Mouse (Mus musculus): ENCODE measurements around the gene Rundc3a. TPM values are rescaled to one million over a fixed set of nuclear protein-coding genes. Genes with fewer than 3 reads are reported as not detected.

Gene Rundc3a
- polyA plus RNA-seq (2021), result 12.1 TPM

- TF ChIP-seq CTCF (IDR thresholded peaks at IDR 0.05), result no peak
- in situ Hi-C loops (cut with MboI; ENCODE audit: low pct_unique_long_range_greater_than_20kb), result no loop called here
- DNase-seq (ENCODE audit: low read depth, low spot score), result no peak
- ChIA-PET CTCF (no interaction called here), POLR2A (interaction anchor here (1.4 to 1.9 kb wide), 2 partner anchors 13 to 74 kb away, joined by 4 read pairs; partner anchors contain the start of gene Ubtf)
- peak; percentile 40 for ATAC-seq
- H3K27me3 ChIP-seq, result peaks cover 14% of the 10 kb centered on the region
Measured at GRCm38 (mm10) chr11:102393238-102393634, at the start of gene Rundc3a. TSS of gene Rundc3a (plus strand) at chr11:102393403.

DNA sequence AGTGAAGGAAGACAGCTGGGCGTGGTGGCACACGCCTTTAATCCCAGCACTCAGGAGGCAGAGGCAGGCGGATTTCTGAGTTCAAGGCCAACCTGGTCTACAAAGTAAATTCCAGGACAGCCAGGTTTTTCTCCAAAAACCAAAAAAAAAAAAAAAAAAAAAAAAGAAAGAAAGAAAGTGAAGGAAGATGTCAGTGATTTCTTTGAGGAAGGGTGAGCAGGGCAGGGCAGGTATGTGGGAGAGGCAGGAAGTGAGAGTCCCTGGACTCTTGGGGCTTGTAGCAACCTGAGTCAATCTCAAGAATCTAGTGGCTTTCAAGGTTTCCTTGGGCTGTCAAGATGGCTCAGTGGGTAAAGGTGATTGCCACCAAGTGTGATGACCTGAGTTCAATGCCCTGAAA is 48.7 kb upstream of the Rundc3a start:
- H3K27me3 ChIP-seq, result no peaks in the 10 kb centered on the region
- ATAC-seq, result no peak
- CTCF ChIA-PET, result no interaction called here
- no peak for DNase-seq (ENCODE audit: low read depth, low spot score)
- in situ Hi-C loops (cut with MboI; ENCODE audit: low pct_unique_long_range_greater_than_20kb), result no loop called here
- no peak for TF ChIP-seq CTCF (IDR thresholded peaks at IDR 0.05)
- POLR2A ChIA-PET, result no interaction called here

- ChIA-PET POLR2A (no interaction called here), CTCF (no interaction called here)
- H3K27me3 ChIP-seq, result no peaks in the 10 kb centered on the region
- DNase-seq (ENCODE audit: low read depth, low spot score) (no peak), ATAC-seq (no peak)
- in situ Hi-C loops (cut with MboI; ENCODE audit: low pct_unique_long_range_greater_than_20kb), result no loop called here
- no peak for TF ChIP-seq CTCF (IDR thresholded peaks at IDR 0.05)
Measured at GRCm38 (mm10) chr11:102346926-102347325, 46.3 kb upstream of the Rundc3a start.

- in situ Hi-C loops (cut with MboI; ENCODE audit: low pct_unique_long_range_greater_than_20kb), result no loop called here
- ChIA-PET CTCF (no interaction called here), POLR2A (no interaction called here)
- TF ChIP-seq CTCF (IDR thresholded peaks at IDR 0.05), result no peak
- DNase-seq (ENCODE audit: low read depth, low spot score), result no peak
- no peak for ATAC-seq
- H3K27me3 ChIP-seq, result no peaks in the 10 kb centered on the region
Measured at GRCm38 (mm10) chr11:102347683-102348082, 45.5 kb upstream of the Rundc3a start.

DNA sequence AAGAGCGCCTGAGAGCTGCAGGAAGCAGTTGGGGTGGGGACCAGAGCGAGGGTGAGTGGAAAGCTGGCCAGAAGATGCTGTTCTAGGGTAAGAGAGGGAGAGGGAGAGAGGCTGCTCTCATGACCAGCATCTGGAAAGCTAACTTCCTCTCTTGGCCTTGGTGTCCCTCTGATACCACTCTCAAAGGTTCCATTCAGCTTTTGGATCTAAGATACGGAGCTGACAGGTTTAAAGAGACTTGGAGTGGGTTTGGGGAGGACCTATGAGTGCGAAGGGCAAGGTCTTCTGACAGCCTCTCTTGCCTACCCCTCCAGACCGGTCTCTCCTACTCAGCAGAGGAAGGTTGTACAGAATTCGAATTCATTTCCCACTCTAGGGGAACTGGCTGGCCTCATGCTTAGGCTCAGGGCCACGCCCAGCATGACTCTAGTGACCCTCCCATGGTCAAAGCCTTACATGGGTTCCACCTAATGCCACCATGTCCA is 45.1 kb upstream of the Rundc3a start:
- DNase-seq (ENCODE audit: low read depth, low spot score) (no peak), ATAC-seq (no peak)
- TF ChIP-seq CTCF (IDR thresholded peaks at IDR 0.05), result no peak
- ChIA-PET CTCF (no interaction called here), POLR2A (no interaction called here)
- in situ Hi-C loops (cut with MboI; ENCODE audit: low pct_unique_long_range_greater_than_20kb), result no loop called here
- peaks cover 4% of the 10 kb centered on the region for H3K27me3 ChIP-seq

DNA sequence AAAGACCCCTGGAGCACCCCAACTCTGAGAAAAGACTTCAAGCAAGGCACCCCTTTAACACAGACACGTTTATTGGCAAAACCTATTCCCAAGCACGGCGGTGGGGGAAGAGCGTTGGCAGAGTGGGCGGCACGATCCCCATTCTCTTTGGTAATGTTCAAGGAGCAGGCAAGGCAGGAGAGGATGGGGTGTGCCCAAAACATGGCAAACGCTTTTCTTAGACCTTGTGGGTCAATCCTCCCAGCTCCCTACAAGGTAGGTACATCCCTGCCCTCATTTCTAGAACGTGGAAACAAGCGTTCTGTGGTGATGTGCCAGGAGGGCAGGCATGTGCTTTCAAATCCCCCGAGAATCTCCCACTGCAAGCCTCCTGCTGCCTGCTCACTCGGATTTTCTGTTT is 44.4 kb upstream of the Rundc3a start:
- ChIA-PET POLR2A (no interaction called here), CTCF (no interaction called here)
- in situ Hi-C loops (cut with MboI; ENCODE audit: low pct_unique_long_range_greater_than_20kb), result no loop called here
- no peak for ATAC-seq
- no peak for TF ChIP-seq CTCF (IDR thresholded peaks at IDR 0.05)
- no peak for DNase-seq (ENCODE audit: low read depth, low spot score)
- H3K27me3 ChIP-seq, result peaks cover 10% of the 10 kb centered on the region

- in situ Hi-C loops (cut with MboI; ENCODE audit: low pct_unique_long_range_greater_than_20kb), result no loop called here
- ChIA-PET POLR2A (no interaction called here), CTCF (no interaction called here)
- no peak for TF ChIP-seq CTCF (IDR thresholded peaks at IDR 0.05)
- ATAC-seq (no peak), DNase-seq (ENCODE audit: low read depth, low spot score) (no peak)
- H3K27me3 ChIP-seq, result peaks cover 11% of the 10 kb centered on the region
Measured at GRCm38 (mm10) chr11:102349189-102349954, 43.8 kb upstream of the Rundc3a start.

DNA sequence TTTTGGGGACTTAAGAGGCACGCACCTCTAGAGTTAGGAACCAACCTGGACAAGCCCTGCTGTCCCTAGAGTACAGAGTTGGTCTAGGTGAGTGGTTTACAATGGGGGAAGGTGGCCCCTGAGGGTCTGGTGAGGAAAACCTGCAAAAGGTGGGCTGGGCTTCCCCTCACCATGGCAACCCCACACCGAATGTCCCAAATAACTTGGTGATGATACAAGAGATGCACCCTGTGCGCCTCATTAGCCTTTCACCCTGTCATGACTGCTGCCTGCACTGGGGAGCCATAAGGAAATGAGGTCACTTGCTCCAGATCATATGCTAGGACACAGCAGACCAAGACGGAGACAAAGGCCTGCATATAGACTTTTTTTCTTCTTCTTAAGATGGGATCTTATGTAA is 42.8 kb upstream of the Rundc3a start:
- CTCF ChIA-PET, result no interaction called here
- in situ Hi-C loops (cut with MboI; ENCODE audit: low pct_unique_long_range_greater_than_20kb), result no loop called here
- no peak for ATAC-seq
- DNase-seq (ENCODE audit: low read depth, low spot score), result no peak
- POLR2A ChIA-PET, result no interaction called here
- no peak for TF ChIP-seq CTCF (IDR thresholded peaks at IDR 0.05)
- H3K27me3 ChIP-seq, result peaks cover 14% of the 10 kb centered on the region

DNA sequence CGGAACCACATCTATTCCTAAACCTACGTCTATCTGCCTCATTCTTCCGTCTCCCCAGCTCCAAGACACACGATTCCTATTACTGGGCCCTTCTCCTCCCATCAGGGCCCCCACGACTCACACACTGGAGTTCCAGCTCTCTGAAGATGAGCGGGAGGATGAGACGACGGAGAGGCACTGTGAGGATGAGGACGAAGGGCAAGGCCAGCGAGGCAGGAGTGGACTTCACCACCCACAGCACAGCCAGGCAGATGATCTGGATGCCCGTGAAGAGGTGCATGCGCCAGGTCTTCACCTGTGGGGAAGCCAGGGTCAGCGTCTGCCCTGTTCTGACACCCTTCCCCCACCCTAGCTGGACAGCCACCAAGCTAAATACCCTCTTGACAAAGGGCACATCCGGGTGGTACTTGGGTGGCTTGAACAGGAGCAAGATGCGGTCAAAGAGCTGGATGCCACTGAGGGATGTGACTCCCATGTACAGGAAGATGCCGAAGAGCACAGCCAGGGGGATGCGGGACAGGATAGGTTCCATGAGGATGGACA is 42.2 kb upstream of the Rundc3a start:
- peaks cover 14% of the 10 kb centered on the region for H3K27me3 ChIP-seq
- in situ Hi-C loops (cut with MboI; ENCODE audit: low pct_unique_long_range_greater_than_20kb), result no loop called here
- TF ChIP-seq CTCF (IDR thresholded peaks at IDR 0.05), result no peak
- POLR2A ChIA-PET, result interaction anchor here (0.5 kb wide), 1 partner anchor 410 kb away, joined by 3 read pairs; no protein-coding TSS in a partner anchor
- DNase-seq (ENCODE audit: low read depth, low spot score), result no peak
- ATAC-seq, result no peak
- CTCF ChIA-PET, result no interaction called here

GRCm38 (mm10) chr11:102352378-102352777 is 40.8 kb upstream of the Rundc3a start:
- DNase-seq (ENCODE audit: low read depth, low spot score) (no peak), ATAC-seq (no peak)
- ChIA-PET POLR2A (no interaction called here), CTCF (no interaction called here)
- in situ Hi-C loops (cut with MboI; ENCODE audit: low pct_unique_long_range_greater_than_20kb), result no loop called here
- no peak for TF ChIP-seq CTCF (IDR thresholded peaks at IDR 0.05)
- H3K27me3 ChIP-seq, result peaks cover 23% of the 10 kb centered on the region

DNA sequence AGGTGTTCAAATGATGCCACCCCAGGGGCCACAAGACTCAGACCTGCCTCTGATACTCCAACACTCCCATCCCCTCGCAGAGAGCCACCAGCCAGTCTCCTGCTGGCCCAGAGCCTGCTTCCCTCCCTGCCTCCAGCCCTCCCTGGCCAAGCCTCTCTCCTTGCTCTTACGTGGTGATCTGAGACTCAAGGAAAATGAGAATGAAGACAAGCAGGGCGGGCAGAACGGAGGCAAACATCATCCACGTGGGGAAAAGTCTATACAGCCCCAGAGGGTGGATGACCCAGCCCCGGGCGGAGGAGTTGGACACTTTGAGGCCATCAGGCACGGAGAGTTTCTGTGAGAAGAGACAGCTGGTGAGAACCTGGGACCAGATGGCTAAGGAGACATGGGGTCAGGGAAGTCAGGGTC is 40.2 kb upstream of the Rundc3a start:
- CTCF ChIA-PET, result no interaction called here
- peaks cover 30% of the 10 kb centered on the region for H3K27me3 ChIP-seq
- no peak for TF ChIP-seq CTCF (IDR thresholded peaks at IDR 0.05)

More for the DNA sequence above, 40.2 kb upstream of the Rundc3a start:
- DNase-seq (ENCODE audit: low read depth, low spot score), result no peak
- ATAC-seq, result no peak
- in situ Hi-C loops (cut with MboI; ENCODE audit: low pct_unique_long_range_greater_than_20kb), result no loop called here
- POLR2A ChIA-PET, result no interaction called here
